Mouse (Mus musculus) CH12.LX (cell line): ENCODE results near the gene Dbndd2. TPM values are rescaled to one million over a fixed set of nuclear protein-coding genes. Genes with fewer than 3 reads are reported as not detected.

ENCODE experiments used
- DNase-seq: peaks from one replicate; pipeline ENCODE4 v3.0.0-alpha.2; 2013; ENCODE audit errors: extremely low read depth
- H3K27ac ChIP-seq: 2 replicates; pipeline ENCODE4 v1.5.1; 2012; ENCODE audit warnings: low read depth, mild to moderate bottlenecking, control low read depth, moderate library complexity; ENCODE audit not compliant: insufficient read depth
- H3K27me3 ChIP-seq: replicated peaks from 2 replicates; pipeline ENCODE3; 2012; ENCODE audit warnings: inconsistent platforms
- H3K36me3 ChIP-seq, 2 experiments: replicated peaks in 1 of 2; 2 replicates each; pipeline versions ENCODE3 to v1.6.1; 2012; ENCODE audit warnings: inconsistent platforms in 1 of 2, low read length in 1 of 2, mild to moderate bottlenecking in 1 of 2, mixed read lengths in 1 of 2, moderate library complexity in 1 of 2; ENCODE audit not compliant: control insufficient read depth in 1 of 2, insufficient read depth in 1 of 2
- H3K4me1 ChIP-seq, 2 experiments: 2 replicates each; pipeline ENCODE4 v1.6.1; 2012; ENCODE audit warnings: inconsistent platforms in 1 of 2, moderate library complexity in 1 of 2; ENCODE audit not compliant: insufficient read depth in 2 of 2, control insufficient read depth in 1 of 2
- H3K4me2 ChIP-seq: 2 replicates; pipeline ENCODE4 v1.6.1; 2012; ENCODE audit warnings: low read depth, mild to moderate bottlenecking, control low read depth; ENCODE audit not compliant: poor library complexity, insufficient read depth, severe bottlenecking
- H3K4me3 ChIP-seq, 3 experiments: fragments of 150-350 bp in 1 of 3; sonication (generic) in 1 of 3; replicated peaks in 1 of 3; 2 replicates each; pipeline versions ENCODE3 to v1.5.1; 2011 to 2012; ENCODE audit warnings: low read depth in 2 of 3, low read length in 2 of 3, mild to moderate bottlenecking in 2 of 3, moderate library complexity in 2 of 3, control low read depth in 1 of 3, improper control_type of control experiment in 1 of 3, inconsistent platforms in 1 of 3, mixed read lengths in 1 of 3; ENCODE audit not compliant: poor library complexity in 1 of 3
- H3K79me2 ChIP-seq: replicated peaks from 2 replicates; pipeline ENCODE4 v1.6.1; 2012; ENCODE audit warnings: mild to moderate bottlenecking, moderate library complexity; ENCODE audit not compliant: control insufficient read depth, poor library complexity, insufficient read depth, severe bottlenecking; ENCODE audit errors: extremely low read depth
- H3K9ac ChIP-seq: 2 replicates; pipeline ENCODE4 v1.6.1; 2012; ENCODE audit warnings: low read depth, mild to moderate bottlenecking, control low read depth, moderate library complexity; ENCODE audit not compliant: insufficient read depth
- H3K9me3 ChIP-seq: replicated peaks from 2 replicates; pipeline ENCODE3; 2012; ENCODE audit warnings: low read length, inconsistent platforms, mixed read lengths
- CHD1 ChIP-seq: IDR thresholded peaks from 2 replicates; pipeline ENCODE4 v1.6.1; 2012; ENCODE audit warnings: low read depth, low read length, improper control_type of control experiment, inconsistent platforms
- CHD2 ChIP-seq: IDR thresholded peaks from 2 replicates; pipeline ENCODE4 v1.6.1; 2011; ENCODE audit warnings: low read length, improper control_type of control experiment
- E2F4 ChIP-seq: IDR thresholded peaks from 2 replicates; pipeline ENCODE4 v1.6.1; 2011; ENCODE audit warnings: low read depth, low read length, improper control_type of control experiment; ENCODE audit not compliant: insufficient replicate concordance
- ELF1 ChIP-seq: IDR thresholded peaks from 2 replicates; pipeline ENCODE4 v1.6.1; 2014; ENCODE audit warnings: low read depth, mild to moderate bottlenecking, inconsistent platforms, low read length, improper control_type of control experiment
- ETS1 ChIP-seq: conservative IDR thresholded peaks from 2 replicates; pipeline ENCODE4 v1.6.1; 2012; ENCODE audit warnings: low read depth, mild to moderate bottlenecking, inconsistent platforms, low read length, improper control_type of control experiment, moderate library complexity
- GABPA ChIP-seq: IDR thresholded peaks from 2 replicates; pipeline ENCODE4 v1.6.1; 2012; ENCODE audit warnings: low read depth, low read length, improper control_type of control experiment, inconsistent platforms; ENCODE audit not compliant: insufficient replicate concordance
- IRF4 ChIP-seq: IDR thresholded peaks from 2 replicates; pipeline ENCODE4 v1.6.1; 2014; ENCODE audit warnings: low read depth, mild to moderate bottlenecking, inconsistent platforms, low read length, improper control_type of control experiment
- JUN ChIP-seq: IDR thresholded peaks from 2 replicates; pipeline ENCODE4 v1.6.1; 2011; ENCODE audit warnings: low read depth, mild to moderate bottlenecking, low read length, improper control_type of control experiment, moderate library complexity; ENCODE audit not compliant: insufficient read depth
- JUND ChIP-seq: conservative IDR thresholded peaks from 2 replicates; pipeline ENCODE4 v1.6.1; 2011; ENCODE audit warnings: low read depth, low read length, improper control_type of control experiment
- KAT2A ChIP-seq: IDR thresholded peaks from 2 replicates; pipeline ENCODE4 v1.6.1; 2012; ENCODE audit warnings: low read length, improper control_type of control experiment, inconsistent platforms; ENCODE audit not compliant: insufficient replicate concordance
- MAFK ChIP-seq: IDR thresholded peaks from 2 replicates; pipeline ENCODE4 v1.6.1; 2011; ENCODE audit warnings: low read length, improper control_type of control experiment; ENCODE audit not compliant: insufficient replicate concordance
- MAX ChIP-seq: IDR thresholded peaks from 2 replicates; pipeline ENCODE4 v1.6.1; 2011; ENCODE audit warnings: low read length, improper control_type of control experiment
- MAZ ChIP-seq: IDR thresholded peaks from 2 replicates; pipeline ENCODE4 v1.6.1; 2012; ENCODE audit warnings: low read depth, mild to moderate bottlenecking, inconsistent platforms, low read length, improper control_type of control experiment, moderate library complexity
- MEF2A ChIP-seq: IDR thresholded peaks from 2 replicates; pipeline ENCODE4 v1.6.1; 2014; ENCODE audit warnings: low read depth, mild to moderate bottlenecking, inconsistent platforms, low read length, improper control_type of control experiment, borderline replicate concordance
- NELFE ChIP-seq: IDR thresholded peaks from 2 replicates; pipeline ENCODE4 v1.6.1; 2011; ENCODE audit warnings: low read depth, low read length, improper control_type of control experiment
- PAX5 ChIP-seq: IDR thresholded peaks from 2 replicates; pipeline ENCODE4 v1.6.1; 2012; ENCODE audit warnings: low read length, inconsistent platforms, mixed read lengths
- POLR2A ChIP-seq: IDR thresholded peaks from 2 replicates; pipeline ENCODE4 v1.6.1; 2011; ENCODE audit warnings: low read depth, mild to moderate bottlenecking, improper control_type of control experiment, low read length
- POLR2AphosphoS2 ChIP-seq: IDR thresholded peaks from 2 replicates; pipeline ENCODE4 v1.6.1; 2011; ENCODE audit warnings: low read depth, low read length, improper control_type of control experiment
- RCOR1 ChIP-seq: conservative IDR thresholded peaks from 2 replicates; pipeline ENCODE4 v1.6.1; 2012; ENCODE audit warnings: low read depth, mild to moderate bottlenecking, inconsistent platforms, low read length, improper control_type of control experiment
- SIN3A ChIP-seq: IDR thresholded peaks from 2 replicates; pipeline ENCODE4 v1.6.1; 2012; ENCODE audit warnings: low read length, improper control_type of control experiment, inconsistent platforms
- TBP ChIP-seq: conservative IDR thresholded peaks from 2 replicates; pipeline ENCODE4 v1.6.1; 2011; ENCODE audit warnings: low read depth, low read length, improper control_type of control experiment
- TCF12 ChIP-seq: IDR thresholded peaks from 2 replicates; pipeline ENCODE4 v1.6.1; 2014; ENCODE audit warnings: low read depth, mild to moderate bottlenecking, inconsistent platforms, low read length, improper control_type of control experiment
- UBTF ChIP-seq: IDR thresholded peaks from 2 replicates; pipeline ENCODE4 v1.6.1; 2012; ENCODE audit warnings: low read depth, mild to moderate bottlenecking, inconsistent platforms, low read length, improper control_type of control experiment, moderate library complexity
- ZKSCAN1 ChIP-seq: IDR thresholded peaks from 2 replicates; pipeline ENCODE4 v1.6.1; 2012; ENCODE audit warnings: low read depth, inconsistent platforms, low read length, improper control_type of control experiment, borderline replicate concordance
- ZMIZ1 ChIP-seq: IDR thresholded peaks from 2 replicates; pipeline ENCODE4 v1.6.1; 2012; ENCODE audit warnings: low read depth, mild to moderate bottlenecking, inconsistent platforms, low read length, improper control_type of control experiment
- ZNF384 ChIP-seq: IDR thresholded peaks from 2 replicates; pipeline ENCODE4 v1.6.1; 2012; ENCODE audit warnings: low read depth, low read length, improper control_type of control experiment, inconsistent platforms
- dilution Hi-C: fragments of 300-500 bp; cut with MboI; formaldehyde crosslinking; loops from 2 replicates; pipeline ENCODE4 v1.14.3; 2020; ENCODE audit warnings: low sequenced_read_pairs; ENCODE audit not compliant: extremely low pct_unique_long_range_greater_than_20kb, extremely low pct_ligation_motif_present
- in situ Hi-C: fragments of 300-500 bp; cut with MboI; formaldehyde crosslinking; loops from 3 replicates; pipeline ENCODE4 v1.14.3; 2019; ENCODE audit warnings: low sequenced_read_pairs, low pct_ligation_motif_present, low pct_unique_long_range_greater_than_20kb, mixed read lengths
- polyA plus RNA-seq: library from polyadenylated mRNA; unstranded; fragments of >175 nt; gene quantifications from 2 replicates; pipeline ENCODE4 v1.2.1, GENCODE M21; 2012; ENCODE audit warnings: low read depth; ENCODE audit not compliant: insufficient read length
- total RNA-seq, 2 experiments: library from RNA; depleted of rRNA; stranded (reverse); fragments of 300-350 nt in 1 of 2; fragments of >200 nt in 1 of 2; gene quantifications; 2 replicates each; pipeline ENCODE4 v1.2.3; 2012 to 2014

The Dbndd2 gene
- total and polyA plus RNA-seq, 3 experiments: 0.53 to 5.7 TPM; not detected in 1

DNA sequence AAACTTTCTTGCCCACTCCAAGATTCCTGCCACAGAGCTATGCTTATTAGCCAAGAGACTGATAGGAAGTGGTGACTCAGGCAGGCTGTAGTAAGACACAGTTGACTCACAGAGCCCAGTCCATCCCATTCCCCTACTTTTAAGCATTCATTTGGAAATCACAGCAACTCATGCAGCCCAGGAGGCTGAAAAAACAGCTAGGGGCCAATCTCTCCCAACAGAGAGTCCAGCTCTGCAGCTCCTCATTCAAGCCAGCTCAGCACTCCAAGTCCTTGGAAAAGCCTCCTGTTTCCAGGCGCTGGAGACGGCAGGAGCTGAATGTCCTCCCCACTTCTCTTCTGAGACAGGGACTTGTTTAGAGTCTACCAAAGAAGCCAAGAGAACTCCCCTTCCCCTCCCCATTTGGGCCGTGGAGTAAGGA, 46.9 kb upstream of the Dbndd2 start:
- Histone ChIP-seq H3K9ac (no peak overlapping the region), H3K36me3 (peaks cover 0 to 29% of the 10 kb centered on the region in 2 experiments), H3K79me2 (peaks cover 49% of the 10 kb centered on the region), H3K4me1 (peaks cover 36 to 82% of the 10 kb centered on the region in 2 experiments), H3K27me3 (peaks cover 2% of the 10 kb centered on the region), H3K4me2 (no peak overlapping the region), H3K9me3 (no peaks in the 10 kb centered on the region), H3K27ac (no peak overlapping the region), H3K4me3 (no peak overlapping the region)
- in situ Hi-C loops: no loop called here
- TF ChIP-seq MEF2A (no peak), ZKSCAN1 (no peak), TCF12 (no peak), ETS1 (no peak), SIN3A (no peak), CHD2 (no peak), GABPA (no peak), E2F4 (no peak)
- DNase-seq: no peak
- dilution Hi-C loops: no loop called here

DNA sequence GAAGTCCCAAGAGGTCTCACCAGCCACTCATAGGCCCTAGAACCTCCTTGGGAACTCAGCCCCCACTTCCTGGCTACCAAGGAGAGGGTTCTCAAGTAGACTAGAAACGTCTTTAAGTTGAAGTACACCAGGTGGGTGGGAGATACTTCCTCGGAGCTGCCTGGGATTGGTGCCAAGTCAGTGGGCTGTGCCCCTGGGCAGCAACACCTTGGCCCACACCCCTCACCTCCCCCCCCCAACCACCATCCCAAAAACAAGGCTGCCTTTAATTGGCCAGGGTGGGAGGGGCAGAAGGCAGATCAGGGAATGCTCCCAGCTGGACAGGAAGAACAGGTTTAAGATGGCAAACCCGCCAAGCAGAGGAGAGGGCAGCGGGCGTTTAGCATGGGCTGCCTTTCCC, 45.6 kb upstream of the Dbndd2 start:
- Histone ChIP-seq H3K79me2 (peaks cover 39% of the 10 kb centered on the region), H3K27ac (no peak overlapping the region), H3K9me3 (no peaks in the 10 kb centered on the region), H3K9ac (no peak overlapping the region; the same call in 1 of the 2 replicates), H3K4me1 (peaks cover 35 to 81% of the 10 kb centered on the region in 2 experiments), H3K36me3 (peaks cover 0 to 19% of the 10 kb centered on the region in 2 experiments), H3K4me3 (peak overlapping the region in 1 of 3 experiments; percentile 58), H3K4me2 (peak overlapping the region; percentile 77; the same call in 1 of the 2 replicates), H3K27me3 (peaks cover 7% of the 10 kb centered on the region)
- in situ Hi-C loops: no loop called here
- dilution Hi-C loops: no loop called here
- no peak for DNase-seq
- TF ChIP-seq NELFE (no peak), TBP (no peak), CHD2 (no peak), ZNF384 (no peak), JUND (no peak), MAX (no peak), ELF1 (no peak), MEF2A (no peak)

DNA sequence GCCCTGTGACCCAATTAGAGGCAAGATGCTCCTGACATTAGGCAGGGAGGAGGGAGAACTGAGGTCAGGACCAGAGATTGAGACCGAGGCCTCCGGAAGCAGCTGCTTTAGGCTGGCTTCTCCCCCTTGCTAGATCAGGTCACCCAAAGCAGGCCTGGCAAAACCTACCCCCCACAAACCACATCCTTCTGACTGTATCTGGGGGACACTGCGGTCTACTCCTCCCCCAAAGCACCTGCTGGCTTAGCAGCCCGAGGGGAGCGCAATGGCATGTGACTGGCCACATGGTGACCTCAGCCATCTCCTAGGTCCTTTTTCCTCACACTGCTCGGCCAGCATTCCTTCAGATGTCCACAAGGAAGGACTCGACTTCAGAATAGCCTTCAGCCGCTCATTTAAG, 44.8 kb upstream of the Dbndd2 start:
- Histone ChIP-seq H3K27ac (no peak overlapping the region; the same call in 1 of the 2 replicates), H3K4me2 (peak overlapping the region; percentile 77), H3K9me3 (no peaks in the 10 kb centered on the region), H3K9ac (peak overlapping the region; percentile 87; the same call in 1 of the 2 replicates), H3K4me3 (peak overlapping the region; percentile 58 to 72 (median 63)), H3K4me1 (peaks cover 30 to 72% of the 10 kb centered on the region in 2 experiments), H3K27me3 (peaks cover 13% of the 10 kb centered on the region), H3K79me2 (peaks cover 36% of the 10 kb centered on the region), H3K36me3 (peaks cover 0 to 18% of the 10 kb centered on the region in 2 experiments)
- in situ Hi-C loops (no loop called here), dilution Hi-C loops (no loop called here)
- peak; percentile 87 for DNase-seq
- TF ChIP-seq E2F4: no peak
- no peak for TF ChIP-seq UBTF
- no peak for TF ChIP-seq PAX5
- TF ChIP-seq ZMIZ1: no peak
- peak; percentile 99 for TF ChIP-seq TCF12
- peak; percentile 64; the same call in 1 of the 2 replicates for TF ChIP-seq RCOR1
- TF ChIP-seq IRF4: peak; percentile 75
- no peak for TF ChIP-seq CHD1
- TF ChIP-seq KAT2A: 0 out of 2 replicates have a peak, but pooled peaks have one; percentile 12
- 0 out of 2 replicates have a peak, but pooled peaks have one; percentile 22 for TF ChIP-seq JUND
- peak; percentile 75 for TF ChIP-seq MAFK
- no peak for TF ChIP-seq POLR2A
- peak; percentile 81 for TF ChIP-seq MAZ
- TF ChIP-seq MEF2A: peak; percentile 86
- 0 out of 2 replicates have a peak, but pooled peaks have one; percentile 9 for TF ChIP-seq JUN
- peak; percentile 40; the same call in 1 of the 2 replicates for TF ChIP-seq ELF1
- TF ChIP-seq POLR2AphosphoS2: no peak
